Mouse (Mus musculus) gastrocnemius, adult 18-20 months (tissue): ENCODE measurements around the gene Gm8246. TPM values are rescaled to one million over a fixed set of nuclear protein-coding genes. Genes with fewer than 3 reads are reported as not detected.
"Not testable (repeated sequence)": the region's sequence is repeated elsewhere in the genome, so short reads cannot be mapped to it uniquely, and the experiment has no call there.

ENCODE experiments used
- DNase-seq: peaks from one replicate; pipeline ENCODE4 v3.0.0; 2021; ENCODE audit warnings: low spot score
- long read RNA-seq, 2 experiments: library from polyadenylated mRNA; stranded (forward); transcript quantifications; one replicate each; pipeline ENCODE4 v2.0.0; 2021
- total RNA-seq, 2 experiments: library from RNA; stranded (reverse); gene quantifications; 2 replicates each; pipeline ENCODE4 v1.2.3; 2021

Gm8246 gene
- not detected for total RNA-seq
- long read RNA-seq, experiment 1, result 0 reads
- long read RNA-seq, experiment 2, result 0 reads

GRCm38 (mm10) chr14:5477730-5478129, at the start of gene Gm8246:
Gm8246 (minus strand) TSS chr14:5477830.
- DNase-seq, result not testable (repeated sequence)

- not testable (repeated sequence) for DNase-seq
Measured at GRCm38 (mm10) chr14:5501374-5501773, 23.7 kb upstream of the Gm8246 start, which contains the start of gene Gm3488. Gm3488 (plus strand) TSS chr14:5501674.

- not testable (repeated sequence) for DNase-seq
Measured at GRCm38 (mm10) chr14:5483907-5484306, 6.3 kb upstream of the Gm8246 start, which contains the start of gene Gm3187. Gm3187 (plus strand) TSS chr14:5484207.

- not testable (repeated sequence) for DNase-seq
Measured at GRCm38 (mm10) chr14:5460469-5460868, 17.2 kb downstream of the Gm8246 start.

- DNase-seq, result not testable (repeated sequence)
Measured at GRCm38 (mm10) chr14:5455367-5455766, 22.3 kb downstream of the Gm8246 start, which contains the start of gene Gm3194. Gm3194 (minus strand) TSS chr14:5455467.

Other genes starting within 250 kb of the Gm8246 start
- not detected for gene Gm3526, start 217.2 kb downstream of the Gm8246 start, total RNA-seq
- not detected for gene Gm3542, start 142.9 kb downstream of the Gm8246 start, total RNA-seq
- not detected for gene Gm3500, start 88.8 kb downstream of the Gm8246 start, total RNA-seq
- gene Gm3194, start 22.4 kb downstream of the Gm8246 start, total RNA-seq, result under 1 TPM in 1 of 2 experiments, not detected in 1; 0.26 TPM
- gene Gm3187, start 6.4 kb upstream of the Gm8246 start, total RNA-seq, result not detected
- not detected for gene Gm3488, start 23.8 kb upstream of the Gm8246 start, total RNA-seq
- not detected for gene Gm3532, start 60.7 kb upstream of the Gm8246 start, total RNA-seq
- not detected for gene Gm8265, start 155.2 kb upstream of the Gm8246 start, total RNA-seq
- not detected for gene Gm9603, start 209.6 kb upstream of the Gm8246 start, total RNA-seq